In the genomic region with DNA sequence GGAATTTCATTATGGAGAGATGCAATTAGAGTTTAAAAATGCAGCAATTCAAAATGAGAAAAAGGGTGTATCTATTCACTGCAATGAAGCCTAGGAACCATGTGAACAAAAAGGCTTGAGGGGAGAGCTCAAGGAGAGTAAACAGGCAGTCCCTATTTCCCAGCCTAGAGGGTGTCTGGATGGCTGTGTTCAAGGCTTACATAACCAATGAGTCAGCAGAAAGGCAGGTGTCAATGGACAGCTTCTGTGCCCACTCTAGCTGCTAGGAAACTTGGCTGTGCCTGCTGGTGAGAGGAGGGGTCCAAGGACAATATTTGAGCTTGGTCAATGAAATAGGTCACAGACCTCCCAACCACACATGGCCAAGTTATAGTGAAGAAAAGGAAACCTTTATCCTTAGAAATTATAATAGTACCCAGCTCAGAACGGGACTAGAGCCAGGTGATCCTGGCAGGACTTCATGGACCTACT, we compare ENCODE assay signal across 9 mouse cellular contexts.
DNase-seq lines count a peak whose midpoint lies in the region; ATAC-seq and TF ChIP-seq lines count a peak whose summit lies in the region.
"Had no signal": no experiment of that assay in that cellular context is flagged by ENCODE, and none has a peak within 500 bp of the region (broad histone marks: within the 10 kb centered on the region; RNA-seq: fewer than 3 reads in every experiment).

No protein-coding gene starts in this region.

- no peak for TF ChIP-seq CTCF in lung, postnatal 0 days (IDR thresholded peaks at IDR 0.05)

- TF ChIP-seq EP300 in lung, postnatal 0 days (IDR thresholded peaks at IDR 0.05): no peak

- H3K4me2 ChIP-seq in lung, postnatal 0 days (replicated peaks; ENCODE audit: low read depth, low read length): no peak overlapping the region

- H3K4me3 ChIP-seq in ES-E14 (ENCODE audit: insufficient read depth in 1 of 2, low read depth in 1 of 2, low read length in 2 of 2, poor library complexity in 1 of 2, severe bottlenecking in 1 of 2): no peak overlapping the region
- no peak overlapping the region for H3K4me3 ChIP-seq in lung, postnatal 0 days (ENCODE audit: low read depth, low read length)

- DNase-seq in kidney, adult 18-20 months: peak; percentile 27
- no peak for DNase-seq in kidney, postnatal 10 days
- DNase-seq in ES-E14 (ENCODE audit: low read depth, low spot score): no peak
- peak; percentile 80 to 85 for DNase-seq in cerebellum, adult 18-20 months
- peak; percentile 83 to 85 for DNase-seq in heart, adult 9 months (ENCODE audit: low spot score in 2 of 2)
- peak; percentile 69 for DNase-seq in lung, postnatal 0 days (ENCODE audit: low spot score)
- DNase-seq in yolk sac, embryonic 10.5 days (ENCODE audit: low spot score): no peak
- no peak for DNase-seq in thymus, postnatal 0 days (ENCODE audit: low spot score)

- 79% methylated on average over 1 of the region's 1 CpGs for WGBS in lung, postnatal 0 days

- ATAC-seq in lung, postnatal 0 days: peak; percentile 64

- no peaks in the 10 kb centered on the region for H3K27me3 ChIP-seq in lung, postnatal 0 days (replicated peaks; ENCODE audit: insufficient read depth, low read length)

- H3K9me3 ChIP-seq in ES-E14 (ENCODE audit: control insufficient read depth, insufficient read depth, low read depth, low read length): no peaks in the 10 kb centered on the region
- no peaks in the 10 kb centered on the region for H3K9me3 ChIP-seq in lung, postnatal 0 days (ENCODE audit: low read length)

- H3K27ac ChIP-seq in ES-E14 (ENCODE audit: insufficient read depth, low read depth, low read length, poor library complexity, severe bottlenecking): no peak overlapping the region
- H3K27ac ChIP-seq in lung, postnatal 0 days (ENCODE audit: low read length): no peak overlapping the region
- H3K27ac ChIP-seq: kidney, postnatal 0 days had no signal

- no peak overlapping the region for H3K9ac ChIP-seq in ES-E14 (ENCODE audit: insufficient read depth, low read depth, low read length, poor library complexity, severe bottlenecking)
- no peak overlapping the region for H3K9ac ChIP-seq in lung, postnatal 0 days (replicated peaks; ENCODE audit: low read depth)

- in situ Hi-C loops in ES-E14 (cut with MboI; ENCODE audit: low sequenced_read_pairs in 2 of 2, unreplicated experiment in 2 of 2): no loop called here

- H3K36me3 ChIP-seq in ES-E14 (ENCODE audit: control insufficient read depth, insufficient read depth, low read length, poor library complexity, severe bottlenecking): no peaks in the 10 kb centered on the region
- no peaks in the 10 kb centered on the region for H3K36me3 ChIP-seq in lung, postnatal 0 days (ENCODE audit: insufficient read depth, low read length)

- H3K4me1 ChIP-seq in ES-E14 (ENCODE audit: control insufficient read depth in 2 of 2, insufficient read depth in 2 of 2, low read length in 2 of 2, poor library complexity in 1 of 2): peaks cover 0 to 4% of the 10 kb centered on the region in 2 experiments; a peak in 1 of 4 replicates
- H3K4me1 ChIP-seq in lung, postnatal 0 days (ENCODE audit: insufficient read depth, low read depth, low read length): peaks cover 3% of the 10 kb centered on the region; the same call in 1 of the 2 replicates

TF ChIP-seq in ES-E14, 5 proteins besides CTCF, POLR2A, EP300 and RAD21:
- TF ChIP-seq MAFK (IDR thresholded peaks at IDR 0.05; ENCODE audit: insufficient read depth, low read depth, low read length) (peak; percentile 65), ZC3H11A (IDR thresholded peaks at IDR 0.05; ENCODE audit: borderline replicate concordance, low read depth, low read length) (no peak)

Comparison
In these comparisons a context has a peak if more than half of its experiments do, and no peak if none do; other contexts are left out.
1. DNase-seq: peak in kidney, adult 18-20 months (single experiment), cerebellum, adult 18-20 months (2 of 2), heart, adult 9 months (2 of 2) and lung, postnatal 0 days (single experiment); none in kidney, postnatal 10 days (single experiment), ES-E14 (single experiment), yolk sac, embryonic 10.5 days (single experiment) and thymus, postnatal 0 days (single experiment).